Mouse (Mus musculus) lung, adult 2 months (tissue): Measurements from ENCODE around the gene Phf19.

Experiments used
- CTCF ChIP-seq: fragments of 200-500 bp; IDR thresholded peaks from 2 replicates; pipeline ENCODE4 v1.5.1; 2011; ENCODE audit warnings: mild to moderate bottlenecking, low read length, control low read depth; ENCODE audit not compliant: insufficient read depth
- POLR2A ChIP-seq: fragments of 200-500 bp; IDR thresholded peaks from 2 replicates; pipeline ENCODE4 v1.6.1; 2011; ENCODE audit warnings: low read depth, mild to moderate bottlenecking, control low read depth, low read length, borderline replicate concordance; ENCODE audit errors: extremely low read depth

DNA sequence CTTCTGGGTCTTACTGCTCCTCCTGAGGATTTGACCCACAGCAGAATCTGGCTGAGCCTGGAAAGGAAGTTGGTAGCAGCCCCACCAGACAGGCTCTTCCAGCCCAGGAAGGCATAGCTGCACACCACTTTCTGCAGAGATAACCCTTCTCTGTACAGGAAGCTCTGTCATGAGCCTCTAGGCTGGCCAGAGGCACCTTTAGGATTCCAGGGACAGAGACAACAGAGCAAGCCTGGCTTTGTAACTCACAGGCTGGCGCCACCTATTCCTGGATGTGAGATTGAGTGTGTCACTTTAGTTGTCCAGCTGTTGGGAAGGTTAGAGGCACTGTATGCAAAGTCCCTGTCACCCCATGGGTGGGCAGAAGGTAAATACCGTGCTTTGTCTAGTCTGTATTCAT, 1.3 kb upstream of the Phf19 start:
- TF ChIP-seq POLR2A (no peak), CTCF (no peak)
